Mouse (Mus musculus): ENCODE measurements around the gene Cdk17. TPM values are rescaled to one million over a fixed set of nuclear protein-coding genes. Genes with fewer than 3 reads are reported as not detected.

Gene Cdk17
- polyA plus RNA-seq, 1 experiment from 2014 or later: 34.4 TPM

MicroRNAs within 50 kb of the gene (microRNA counts, 519-probe panel; counts per million panel counts)
- microRNA mmu-miR-1931: 31.2 counts per million

Small RNA genes within 50 kb of the gene (microRNA-seq; reads per million reads assigned to microRNA genes)
- gene Mir1931 (ENCODE audit: insufficient number of aligned reads): not detected

Other genes with a start within 250 kb of the Cdk17 start
- gene Cfap54, start 79.3 kb upstream of the Cdk17 start, polyA plus RNA-seq (2014; fragmentation: Nextera tagmentation; extraction: Ambion mirVana): 1.1 and 1.5 TPM in 2 replicates
- gene Elk3, start 150.3 kb downstream of the Cdk17 start, polyA plus RNA-seq (2014; fragmentation: Nextera tagmentation; extraction: Ambion mirVana): 13.8 and 16.5 TPM in 2 replicates